Mouse (Mus musculus) hindbrain, embryonic 15.5 days (tissue): ENCODE measurements around the gene Paics. TPM values are rescaled to one million over a fixed set of nuclear protein-coding genes. Genes with fewer than 3 reads are reported as not detected.
A peak's percentile ranks its signal among the peaks of the same experiment; 100 is the strongest.
"Not testable (repeated sequence)": the region's sequence is repeated elsewhere in the genome, so short reads cannot be mapped to it uniquely, and the experiment has no call there.

Source experiments
- ATAC-seq: fragments of 200-750 bp; cut with Nextera tagmentation; 2 replicates; pipeline ENCODE4 v1.8.0; 2017; ENCODE audit warnings: low read depth, moderate number of reproducible peaks, moderate TSS enrichment; ENCODE audit not compliant: low FRiP score
- H3K27ac ChIP-seq: fragments of 300-500 bp; sonication (generic); replicated peaks from 2 replicates; pipeline ENCODE4 v1.5.1; 2015; ENCODE audit warnings: mild to moderate bottlenecking, inconsistent platforms
- H3K27me3 ChIP-seq: fragments of 300-500 bp; sonication (generic); 2 replicates; pipeline ENCODE4 v1.6.1; 2015; ENCODE audit warnings: control low read depth, inconsistent platforms
- H3K36me3 ChIP-seq: fragments of 300-500 bp; sonication (generic); 2 replicates; pipeline ENCODE4 v1.6.1; 2015; ENCODE audit warnings: control low read depth, inconsistent platforms
- H3K4me1 ChIP-seq: fragments of 300-500 bp; sonication (generic); replicated peaks from 2 replicates; pipeline ENCODE4 v1.6.1; 2015; ENCODE audit warnings: control low read depth, inconsistent platforms
- H3K4me2 ChIP-seq: fragments of 300-500 bp; sonication (generic); 2 replicates; pipeline ENCODE4 v1.6.1; 2015; ENCODE audit warnings: moderate library complexity, mild to moderate bottlenecking, inconsistent platforms
- H3K4me3 ChIP-seq: fragments of 300-500 bp; sonication (generic); 2 replicates; pipeline ENCODE4 v1.5.1; 2015; ENCODE audit warnings: mild to moderate bottlenecking, inconsistent platforms
- H3K9ac ChIP-seq: fragments of 300-500 bp; sonication (generic); 2 replicates; pipeline ENCODE4 v1.6.1; 2015; ENCODE audit warnings: inconsistent platforms
- H3K9me3 ChIP-seq: fragments of 300-500 bp; sonication (generic); 2 replicates; pipeline ENCODE4 v1.6.1; 2016; ENCODE audit warnings: control low read depth, inconsistent platforms
- WGBS: fragments of 180-500 bp; shearing (Covaris S2); methylation state at CpG from one replicate; pipeline ENCODE4 v1.1.7; 2015; 5-methylcytosine and 5-hydroxymethylcytosine counted together
- polyA plus RNA-seq: library from polyadenylated mRNA; unstranded; fragments of >200 nt; fragmentation: Nextera tagmentation; extraction: Ambion mirVana; gene quantifications from 2 replicates; pipeline ENCODE4 v1.2.1, GENCODE M21; 2015

The Paics gene
- polyA plus RNA-seq = 179 and 185 TPM in 2 replicates

DNA sequence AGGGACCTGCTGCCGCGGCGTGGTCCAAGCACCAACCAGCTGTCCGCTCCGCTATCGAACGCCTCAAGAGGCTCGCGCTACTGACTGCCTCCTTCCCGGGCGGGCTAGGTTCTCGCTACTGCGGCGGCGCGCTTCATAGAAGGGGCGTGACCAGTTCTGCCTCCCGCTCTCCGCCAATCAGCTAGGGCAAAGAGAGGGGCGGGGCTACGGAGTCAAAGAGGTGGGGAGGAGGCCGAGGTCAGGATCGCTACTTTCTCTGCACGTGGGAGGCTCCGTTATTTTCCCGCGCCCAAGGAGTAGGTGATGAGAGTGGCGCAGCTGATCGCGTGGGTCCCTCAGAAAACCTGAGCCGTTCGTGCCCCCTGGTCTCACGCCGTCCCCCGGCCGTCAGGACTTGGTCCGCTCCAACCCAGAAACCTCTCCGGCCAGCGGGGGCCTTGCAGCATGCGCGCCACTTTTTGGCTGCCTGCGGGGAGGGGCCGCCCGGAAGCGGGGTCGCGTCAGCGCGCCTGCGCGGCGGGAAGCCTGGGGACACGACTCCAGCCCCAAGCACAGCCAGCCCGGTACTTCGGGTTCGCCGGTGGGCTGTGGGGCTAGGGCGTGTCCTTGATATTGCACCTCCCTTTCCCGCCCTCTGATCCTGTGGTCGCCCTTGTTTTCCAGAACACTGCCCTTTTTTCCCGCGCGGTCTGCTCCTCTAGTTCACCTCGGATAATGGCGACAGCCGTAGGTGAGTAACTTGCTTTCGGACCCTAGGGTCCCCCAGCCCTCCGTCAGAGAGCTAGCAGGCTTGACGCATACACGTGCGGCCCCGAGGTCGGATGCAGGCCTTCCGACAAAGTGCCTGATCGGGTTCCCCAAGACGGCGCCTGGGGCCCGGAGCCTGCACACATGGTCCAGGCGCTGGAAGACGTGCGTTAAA is at the start of gene Paics, which contains the start of gene Ppat:
Paics (plus strand) TSS at position 202 of the 922 bp plus-strand sequence.
Ppat (minus strand) TSS at position 473 of the 922 bp plus-strand sequence.
- WGBS = under 1% methylated on average over 79 of the region's 81 CpGs
- H3K27me3 ChIP-seq = no peaks in the 10 kb centered on the region
- H3K9ac ChIP-seq = peak within 1 kb of the TSS; percentile 58
- H3K4me3 ChIP-seq = peak within 1 kb of the TSS; percentile 69
- H3K9me3 ChIP-seq = no peaks in the 10 kb centered on the region
- peaks cover under 1% of the 10 kb centered on the region for H3K36me3 ChIP-seq
- H3K27ac ChIP-seq = peak within 1 kb of the TSS; percentile 86
- peak within 1 kb of the TSS; percentile 91 for H3K4me2 ChIP-seq
- peak; percentile 98 for ATAC-seq
- H3K4me1 ChIP-seq = peaks cover 35% of the 10 kb centered on the region

GRCm38 (mm10) chr5:76902131-76902530 is 49.0 kb upstream of the Paics start:
- Histone ChIP-seq H3K27ac (no peak overlapping the region), H3K4me3 (no peak overlapping the region), H3K4me1 (peaks cover 13% of the 10 kb centered on the region), H3K9ac (no peak overlapping the region), H3K27me3 (no peaks in the 10 kb centered on the region), H3K9me3 (no peaks in the 10 kb centered on the region), H3K36me3 (no peaks in the 10 kb centered on the region), H3K4me2 (no peak overlapping the region)
- ATAC-seq = no peak
- 85% methylated on average over 4 of the region's 4 CpGs for WGBS

DNA sequence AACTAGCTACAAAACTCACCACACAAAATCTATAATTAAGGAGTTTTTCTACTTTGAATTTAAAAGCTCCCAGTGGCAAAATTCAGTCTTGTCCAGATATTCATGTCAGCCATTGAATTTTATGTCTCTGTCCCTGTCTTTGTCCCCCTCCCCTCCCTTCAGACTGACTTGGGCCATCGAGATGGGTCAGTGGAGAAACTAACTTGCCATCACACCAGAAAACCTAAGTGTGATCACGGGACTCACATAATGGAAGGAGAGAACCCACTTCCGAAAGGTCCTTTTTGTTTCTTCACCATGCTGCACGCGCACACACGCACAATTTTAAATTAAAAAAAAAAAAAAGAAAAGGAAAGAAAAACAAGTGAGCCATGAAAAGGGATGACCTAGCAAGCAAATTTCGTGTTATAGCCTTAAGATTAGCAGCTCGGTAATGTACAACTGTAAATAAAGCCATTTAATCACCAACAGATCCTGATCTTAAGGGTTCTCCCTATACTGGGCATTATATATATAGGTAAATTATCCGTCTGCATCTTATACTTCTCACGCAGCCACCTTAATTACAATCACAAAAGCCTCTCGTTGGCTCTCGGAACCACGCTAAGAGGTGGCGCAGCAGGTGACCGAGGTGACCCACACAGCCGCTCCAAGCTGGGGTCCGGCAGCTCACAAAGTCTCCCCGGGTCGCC is 46.2 kb upstream of the Paics start:
- peak; percentile 80 for ATAC-seq
- WGBS = 1% methylated on average over 19 of the region's 19 CpGs
- H3K4me1 ChIP-seq = peaks cover 13% of the 10 kb centered on the region
- no peaks in the 10 kb centered on the region for H3K9me3 ChIP-seq
- H3K4me2 ChIP-seq = peak overlapping the region; percentile 68
- peak overlapping the region; percentile 91 for H3K27ac ChIP-seq
- peak overlapping the region; percentile 79 for H3K9ac ChIP-seq
- H3K36me3 ChIP-seq = no peaks in the 10 kb centered on the region
- no peaks in the 10 kb centered on the region for H3K27me3 ChIP-seq
- peak overlapping the region; percentile 76 for H3K4me3 ChIP-seq

- under 1% methylated on average over 44 of the region's 47 CpGs for WGBS
- peaks cover 13% of the 10 kb centered on the region for H3K4me1 ChIP-seq
- H3K9me3 ChIP-seq = no peaks in the 10 kb centered on the region
- peak within 1 kb of the TSS; percentile 91 for H3K27ac ChIP-seq
- H3K4me3 ChIP-seq = peak within 1 kb of the TSS; percentile 76
- ATAC-seq = peak; percentile 99
- no peaks in the 10 kb centered on the region for H3K27me3 ChIP-seq
- H3K36me3 ChIP-seq = no peaks in the 10 kb centered on the region
- peak within 1 kb of the TSS; percentile 79 for H3K9ac ChIP-seq
- peak within 1 kb of the TSS; percentile 68 for H3K4me2 ChIP-seq
Measured at GRCm38 (mm10) chr5:76905405-76906154, 45.5 kb upstream of the Paics start, which contains the start of gene Aasdh. Gene Aasdh, minus strand, starts transcription at chr5:76905514.

DNA sequence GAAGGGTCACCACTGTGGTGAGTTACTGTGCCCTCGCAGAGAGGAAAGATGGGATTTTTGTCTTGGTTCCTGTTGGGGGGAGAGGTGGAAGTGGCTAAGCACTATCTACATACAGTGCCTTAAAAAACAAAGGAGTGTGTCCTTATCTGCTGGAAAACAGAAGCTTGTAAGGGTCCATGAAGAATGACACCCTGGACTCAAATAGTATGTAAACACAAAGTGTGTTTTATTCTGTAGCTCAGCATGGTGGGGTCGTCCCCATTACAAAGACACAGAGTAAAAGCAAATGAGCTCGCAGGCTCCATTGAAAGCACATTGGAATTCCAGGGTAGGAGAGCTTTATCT is 45.0 kb upstream of the Paics start:
- Histone ChIP-seq H3K9me3 (no peaks in the 10 kb centered on the region), H3K4me3 (peak overlapping the region; percentile 76), H3K36me3 (no peaks in the 10 kb centered on the region), H3K4me2 (peak overlapping the region; percentile 68), H3K4me1 (peaks cover 13% of the 10 kb centered on the region), H3K9ac (peak overlapping the region; percentile 79), H3K27ac (peak overlapping the region; percentile 91), H3K27me3 (no peaks in the 10 kb centered on the region)
- no peak for ATAC-seq
- 35% methylated on average over 3 of the region's 3 CpGs for WGBS

DNA sequence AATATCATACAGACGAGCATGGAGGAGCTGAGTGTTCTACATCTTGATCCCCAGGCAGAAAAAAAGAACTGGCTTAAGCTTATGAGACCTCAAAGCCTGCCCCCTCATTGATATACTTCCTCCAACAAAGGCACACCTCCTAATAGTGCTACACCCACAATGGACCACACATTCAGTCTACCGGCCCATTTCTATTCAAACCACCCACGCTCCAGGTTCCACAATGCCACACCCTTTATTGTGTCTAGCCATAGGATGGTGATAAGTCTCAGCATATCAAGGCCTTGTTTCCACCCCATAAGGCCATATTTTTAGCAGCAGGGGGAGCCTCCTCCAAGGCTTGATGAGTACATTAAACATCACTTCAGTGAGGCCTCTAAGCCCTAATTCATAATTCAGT is 40.3 kb upstream of the Paics start:
- Histone ChIP-seq H3K27me3 (no peaks in the 10 kb centered on the region), H3K4me2 (no peak overlapping the region), H3K4me1 (peaks cover 6% of the 10 kb centered on the region), H3K9ac (no peak overlapping the region), H3K27ac (no peak overlapping the region), H3K36me3 (0 out of 2 replicates have a peak, but pooled peaks cover 11% of the 10 kb centered on the region), H3K9me3 (no peaks in the 10 kb centered on the region), H3K4me3 (no peak overlapping the region)
- no peak for ATAC-seq
- 85% methylated on average over 3 of the region's 3 CpGs for WGBS

GRCm38 (mm10) chr5:76912522-76912921 is 38.6 kb upstream of the Paics start:
- H3K4me1 ChIP-seq, ATAC-seq, H3K9me3 ChIP-seq, H3K9ac ChIP-seq, H3K4me3 ChIP-seq, H3K4me2 ChIP-seq, H3K27ac ChIP-seq, H3K27me3 ChIP-seq: not testable (repeated sequence)
- H3K36me3 ChIP-seq = peaks cover 11% of the 10 kb centered on the region; the same call in 1 of the 2 replicates
- 95% methylated on average over 5 of the region's 5 CpGs for WGBS

- 71% methylated on average over 4 of the region's 4 CpGs for WGBS
- Histone ChIP-seq H3K27ac (no peak overlapping the region), H3K4me2 (no peak overlapping the region), H3K9me3 (no peaks in the 10 kb centered on the region), H3K9ac (no peak overlapping the region), H3K4me3 (no peak overlapping the region), H3K4me1 (no peaks in the 10 kb centered on the region), H3K27me3 (no peaks in the 10 kb centered on the region), H3K36me3 (peaks cover 38% of the 10 kb centered on the region)
- ATAC-seq = no peak
Measured at GRCm38 (mm10) chr5:76922833-76923232, 28.3 kb upstream of the Paics start.

DNA sequence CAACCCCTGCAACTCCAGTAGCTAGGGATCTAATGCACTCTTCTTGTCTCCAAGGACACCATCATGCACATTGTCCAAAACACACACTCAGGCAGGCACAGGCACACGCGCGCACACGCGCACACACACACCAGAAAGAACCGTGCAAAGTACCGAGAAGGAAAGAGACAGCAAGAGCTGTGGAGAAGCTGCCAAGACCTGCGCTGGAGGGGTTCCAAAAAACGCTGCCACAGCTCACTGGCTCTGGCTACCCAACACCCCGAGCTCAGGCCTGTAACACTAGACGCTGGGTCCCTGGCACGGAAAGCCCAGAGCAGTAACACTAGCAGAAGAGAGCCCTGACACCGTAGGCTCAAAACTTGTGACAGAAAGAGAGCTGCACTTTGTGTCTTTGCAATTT is 27.7 kb upstream of the Paics start:
- H3K4me1 ChIP-seq = no peaks in the 10 kb centered on the region
- no peaks in the 10 kb centered on the region for H3K27me3 ChIP-seq
- peaks cover 36% of the 10 kb centered on the region for H3K36me3 ChIP-seq
- no peak overlapping the region for H3K9ac ChIP-seq
- H3K9me3 ChIP-seq = no peaks in the 10 kb centered on the region
- 85% methylated on average over 13 of the region's 13 CpGs for WGBS
- H3K27ac ChIP-seq = no peak overlapping the region
- no peak overlapping the region for H3K4me2 ChIP-seq
- H3K4me3 ChIP-seq = no peak overlapping the region
- no peak for ATAC-seq

- no peak overlapping the region for H3K9ac ChIP-seq
- no peaks in the 10 kb centered on the region for H3K4me1 ChIP-seq
- H3K4me3 ChIP-seq = no peak overlapping the region
- ATAC-seq = no peak
- no peaks in the 10 kb centered on the region for H3K9me3 ChIP-seq
- 78% methylated on average over 1 of the region's 1 CpGs for WGBS
- H3K36me3 ChIP-seq = peaks cover 34% of the 10 kb centered on the region
- H3K4me2 ChIP-seq = no peak overlapping the region
- no peaks in the 10 kb centered on the region for H3K27me3 ChIP-seq
- H3K27ac ChIP-seq = no peak overlapping the region
Measured at GRCm38 (mm10) chr5:76924296-76924695, 26.8 kb upstream of the Paics start.

GRCm38 (mm10) chr5:76928124-76928832 is 22.8 kb upstream of the Paics start:
- no peak for ATAC-seq
- Histone ChIP-seq H3K4me3 (no peak overlapping the region), H3K27ac (peak overlapping the region; percentile 51; the same call in 1 of the 2 replicates), H3K9me3 (no peaks in the 10 kb centered on the region), H3K36me3 (peaks cover 26% of the 10 kb centered on the region), H3K4me1 (no peaks in the 10 kb centered on the region), H3K27me3 (no peaks in the 10 kb centered on the region), H3K9ac (no peak overlapping the region), H3K4me2 (no peak overlapping the region)
- WGBS = 84% methylated on average over 16 of the region's 16 CpGs
